In the genomic region with DNA sequence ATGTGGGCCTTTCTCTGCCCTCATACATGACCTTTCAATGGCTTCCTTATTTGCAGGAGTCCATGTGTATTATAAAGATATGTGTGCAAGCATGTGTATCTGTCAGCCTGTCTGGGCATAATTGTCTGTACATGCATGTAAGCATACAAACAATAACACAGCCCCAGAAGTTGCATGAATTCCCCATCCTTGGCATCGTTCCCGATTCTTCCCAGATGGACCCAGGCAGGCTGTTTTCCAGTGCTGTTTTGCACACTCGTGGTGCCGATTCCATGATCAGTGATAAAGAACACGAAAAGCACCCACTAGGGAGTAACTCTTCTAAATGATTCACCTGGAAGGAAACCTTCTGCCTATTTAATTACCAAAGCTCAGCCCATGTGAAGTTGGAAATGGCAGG, we compare ENCODE assay signal across 21 mouse cellular contexts.
A peak's percentile ranks its signal among the peaks of the same experiment; 100 is the strongest.
DNase-seq lines count a peak whose midpoint lies in the region; ATAC-seq and TF ChIP-seq lines count a peak whose summit lies in the region.
"Had no signal": no experiment of that assay in that cellular context is flagged by ENCODE, and none has a peak within 500 bp of the region (broad histone marks: within the 10 kb centered on the region; RNA-seq: fewer than 3 reads in every experiment).

No protein-coding gene starts in this region.

- H3K4me1 ChIP-seq in lung, embryonic 14.5 days (ENCODE audit: insufficient read depth) = peaks cover 52% of the 10 kb centered on the region

- H3K36me3 ChIP-seq in lung, embryonic 14.5 days (ENCODE audit: insufficient read depth) = no peaks in the 10 kb centered on the region
- H3K36me3 ChIP-seq: G1E had no signal

- no peaks in the 10 kb centered on the region for H3K27me3 ChIP-seq in lung, embryonic 14.5 days (ENCODE audit: insufficient read depth, low read length)
- H3K27me3 ChIP-seq: embryonic facial prominence, embryonic 13.5 days; forebrain, embryonic 13.5 days; hindbrain, embryonic 13.5 days had no signal

- no peak for ATAC-seq in lung, embryonic 14.5 days (ENCODE audit: insufficient read depth)
- ATAC-seq: CD4-positive, CD25-positive, alpha-beta regulatory T cell, adult 4 months; forebrain, embryonic 13.5 days; hindbrain, postnatal 0 days had no signal

- H3K4me3 ChIP-seq in lung, embryonic 14.5 days (ENCODE audit: low read depth, low read length) = no peak overlapping the region
- H3K4me3 ChIP-seq: embryonic facial prominence, embryonic 13.5 days; forebrain, embryonic 13.5 days; heart, embryonic 10.5 days; hindbrain, embryonic 13.5 days had no signal

- H3K4me2 ChIP-seq in lung, embryonic 14.5 days = no peak overlapping the region
- H3K4me2 ChIP-seq: embryonic facial prominence, embryonic 13.5 days; forebrain, embryonic 13.5 days; hindbrain, embryonic 13.5 days had no signal

- no peaks in the 10 kb centered on the region for H3K9me3 ChIP-seq in lung, embryonic 14.5 days (ENCODE audit: low read depth, low read length)
- H3K9me3 ChIP-seq: heart, embryonic 10.5 days; hindbrain, embryonic 13.5 days had no signal

- no peak for TF ChIP-seq CTCF in lung, embryonic 14.5 days (IDR thresholded peaks at IDR 0.05; ENCODE audit: low read depth)

- 64% methylated on average over 5 of the region's 5 CpGs for WGBS in lung, embryonic 14.5 days

- H3K9ac ChIP-seq in lung, embryonic 14.5 days = no peak overlapping the region
- H3K9ac ChIP-seq: embryonic facial prominence, embryonic 13.5 days; forebrain, embryonic 13.5 days; hindbrain, embryonic 13.5 days had no signal

- DNase-seq in cerebellum, adult 8-10 months = peak; percentile 54
- no peak for DNase-seq in cerebellum, adult 9-11 months
- peak; percentile 32 to 46 for DNase-seq in cerebellum, postnatal 36 days
- DNase-seq in cerebellum, postnatal 4 days (ENCODE audit: low spot score in 2 of 2) = no peak
- DNase-seq in lung, embryonic 14.5 days = peak; percentile 39
- DNase-seq in lung, postnatal 25 days (ENCODE audit: low spot score) = no peak
- DNase-seq in right cerebral cortex, postnatal 10 days (ENCODE audit: low spot score in 2 of 2) = peak; percentile 25 to 44
- DNase-seq in right cerebral cortex, postnatal 25 days = no peak
- DNase-seq: adrenal gland, adult 8-10 months; adrenal gland, postnatal 36 days; B cell, adult 2 months; gastrocnemius, postnatal 10 days; heart, postnatal 10 days; heart, postnatal 4 days had no signal

- H3K27ac ChIP-seq in lung, embryonic 14.5 days (ENCODE audit: low read depth) = no peak overlapping the region
- H3K27ac ChIP-seq: embryonic facial prominence, embryonic 13.5 days; forebrain, embryonic 13.5 days; heart, embryonic 10.5 days; hindbrain, embryonic 13.5 days; hindbrain, postnatal 0 days had no signal

Comparison
In these comparisons a context has a peak if more than half of its experiments do, and no peak if none do; other contexts are left out.
1. DNase-seq: peak in cerebellum, adult 8-10 months (single experiment), cerebellum, postnatal 36 days (2 of 2), lung, embryonic 14.5 days (single experiment) and right cerebral cortex, postnatal 10 days (2 of 2); none in cerebellum, adult 9-11 months (single experiment), cerebellum, postnatal 4 days (0 of 2), lung, postnatal 25 days (single experiment) and right cerebral cortex, postnatal 25 days (single experiment).